Mouse (Mus musculus): ENCODE results near the gene Phyhipl.

Gene Phyhipl

DNA sequence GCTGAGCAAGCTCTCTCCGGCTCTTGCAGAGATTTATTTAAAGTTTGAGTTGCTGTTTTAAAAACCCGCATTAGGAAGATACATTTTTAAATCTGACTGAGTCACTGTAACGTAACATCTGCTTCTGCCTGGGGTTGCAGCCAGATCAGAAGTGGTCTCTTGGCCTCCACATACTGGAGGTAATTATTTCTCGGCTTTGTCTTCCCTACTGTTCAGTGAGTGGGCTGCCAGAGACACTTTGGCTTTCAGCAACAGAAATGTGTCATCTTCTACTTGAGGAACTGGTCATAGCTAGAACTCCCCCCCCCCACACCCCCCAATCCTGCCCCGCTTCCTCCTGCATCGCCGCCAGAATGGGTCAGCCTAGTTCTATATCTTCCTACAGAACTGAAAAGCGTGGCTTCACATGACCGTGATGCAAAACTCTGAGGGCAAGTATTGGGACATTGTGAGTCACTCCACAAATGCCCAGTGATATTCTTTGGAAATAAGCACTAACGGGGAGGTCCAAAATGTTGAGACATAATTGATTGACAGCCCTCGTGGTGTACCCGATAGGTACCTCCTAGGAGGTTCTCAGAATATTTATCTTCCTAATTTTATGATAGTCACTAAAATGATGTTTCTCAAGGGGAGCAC, 125.5 kb downstream of the Phyhipl start:
- no peak for DNase-seq

DNA sequence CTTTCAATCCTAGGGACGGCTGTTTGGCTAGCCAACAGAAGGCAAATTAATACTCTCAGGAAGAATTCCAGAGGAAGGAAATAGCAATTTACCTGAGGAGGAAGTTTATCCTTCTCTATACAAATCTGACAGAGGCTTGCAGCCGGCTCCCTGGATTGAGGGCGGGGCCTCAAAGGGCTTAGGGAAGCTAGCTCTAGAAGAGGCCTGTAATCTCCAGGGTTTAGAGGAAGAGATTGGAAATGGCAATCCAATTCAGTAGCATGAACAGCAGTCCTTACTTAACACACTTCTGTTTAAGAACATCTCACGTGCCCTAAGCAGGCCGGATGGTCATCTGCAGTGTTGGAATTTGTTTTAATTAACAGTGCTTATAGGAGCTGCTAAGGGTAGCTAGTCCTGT, 134.4 kb downstream of the Phyhipl start:
- no peak for DNase-seq

DNA sequence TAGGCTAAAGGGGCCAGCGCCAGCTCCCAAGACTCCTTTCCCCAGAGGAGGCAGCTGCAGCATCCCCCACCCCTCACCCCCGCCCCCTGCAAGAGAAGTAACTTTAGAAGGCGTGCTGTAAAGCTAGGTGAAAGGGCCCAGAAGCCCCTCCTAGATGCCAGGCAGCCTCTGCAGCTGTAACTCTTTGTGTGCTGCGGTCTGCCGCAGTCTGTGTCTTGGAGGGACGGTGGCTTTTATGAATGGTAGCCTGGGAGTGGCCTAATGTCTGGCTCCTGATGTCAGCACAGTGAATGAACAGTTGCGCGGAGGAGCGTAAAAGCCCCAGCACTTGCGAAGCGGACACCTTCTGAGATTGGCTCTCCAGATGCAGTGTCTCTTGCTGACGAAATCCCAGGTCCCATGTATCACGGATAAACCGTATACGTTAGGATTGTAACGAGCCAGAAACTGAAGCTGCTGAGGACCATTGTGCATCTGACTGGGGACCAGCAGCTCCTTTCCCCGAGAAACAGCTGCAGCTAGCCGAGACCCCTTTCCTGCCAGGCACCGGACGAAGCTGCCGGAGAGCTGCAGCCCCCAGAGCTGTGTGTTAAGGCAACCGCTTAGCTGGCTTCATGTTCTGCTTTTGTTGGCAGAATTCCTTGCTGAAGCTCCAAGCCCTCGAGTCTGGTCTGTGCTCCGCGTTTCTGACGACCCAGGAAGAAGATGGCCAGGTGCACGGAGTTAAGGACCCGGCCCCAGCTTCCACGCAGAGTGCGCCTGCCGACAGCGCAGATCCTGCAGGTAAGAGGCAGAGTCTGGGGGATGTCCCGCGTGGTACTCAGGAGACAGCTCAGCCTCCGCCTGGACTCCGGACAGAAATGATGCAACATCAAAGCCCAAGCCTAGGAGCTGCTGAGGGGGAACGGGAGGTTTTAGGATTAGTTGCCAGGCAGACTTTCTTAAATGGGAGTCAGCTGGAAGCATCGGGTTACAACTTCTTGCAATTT, 135.3 kb downstream of the Phyhipl start:
- no peak for DNase-seq

DNA sequence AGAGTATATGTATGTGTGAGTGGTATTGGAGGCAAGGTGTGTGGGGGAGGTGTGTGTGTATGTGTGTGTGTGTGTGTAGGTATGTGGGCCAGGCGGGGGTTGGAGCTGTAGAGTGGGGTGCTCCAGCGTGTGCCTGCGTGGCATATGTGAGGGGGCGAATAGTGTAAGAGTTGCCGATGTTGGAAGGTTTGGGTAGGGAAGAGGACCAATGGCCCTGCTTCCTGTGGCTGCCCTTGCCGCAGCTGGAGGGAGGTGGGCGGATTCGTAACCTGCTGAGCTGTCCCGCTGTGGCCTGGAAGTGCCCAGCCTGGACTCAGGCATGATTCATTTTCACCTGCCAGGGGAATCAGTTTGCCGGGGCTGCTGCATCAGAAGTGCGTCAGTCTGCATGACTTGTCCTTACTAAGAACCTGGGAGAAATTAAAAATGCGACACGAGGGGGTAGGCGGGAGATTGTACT, 136.1 kb downstream of the Phyhipl start:
- no peak for DNase-seq

DNA sequence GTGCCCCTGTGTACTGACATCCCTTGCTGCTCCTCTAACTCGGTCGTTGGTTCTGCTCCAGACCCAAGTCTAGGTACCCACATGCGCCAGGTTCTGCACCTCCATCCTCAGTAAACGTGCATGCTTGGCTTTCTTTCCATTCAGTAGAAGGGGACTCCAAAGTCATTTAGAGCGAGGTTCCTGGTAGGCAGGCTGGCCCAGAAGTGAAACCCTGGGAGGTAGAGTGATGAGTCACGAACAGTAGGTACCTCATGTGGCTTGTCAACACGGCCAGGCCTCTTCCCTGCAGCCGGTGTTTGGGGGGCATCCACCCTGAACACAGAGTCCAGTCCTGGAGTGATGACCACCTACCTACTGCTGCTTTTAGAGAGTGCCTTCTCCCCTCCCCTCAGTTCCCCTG, 139.1 kb downstream of the Phyhipl start:
- DNase-seq: no peak

DNA sequence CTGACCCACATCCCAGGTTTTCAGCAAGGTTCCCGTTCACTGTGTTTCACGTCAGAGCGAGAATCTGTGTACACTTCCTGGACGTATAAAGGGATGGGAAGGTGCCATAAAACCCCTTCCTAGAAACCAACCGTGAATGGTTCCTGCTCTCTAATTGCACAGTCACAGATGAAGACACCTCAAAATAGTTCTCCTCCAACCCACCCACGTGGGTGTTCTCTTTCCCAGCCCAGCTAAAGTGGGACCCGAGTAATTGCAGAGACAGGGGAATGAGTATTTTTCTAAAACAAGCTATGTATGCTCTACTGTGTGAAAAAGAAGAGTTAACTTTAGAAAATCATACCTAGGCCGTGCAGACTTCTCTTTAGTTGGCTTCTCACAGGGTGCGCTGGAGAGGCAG, 140.9 kb downstream of the Phyhipl start:
- DNase-seq: no peak

DNA sequence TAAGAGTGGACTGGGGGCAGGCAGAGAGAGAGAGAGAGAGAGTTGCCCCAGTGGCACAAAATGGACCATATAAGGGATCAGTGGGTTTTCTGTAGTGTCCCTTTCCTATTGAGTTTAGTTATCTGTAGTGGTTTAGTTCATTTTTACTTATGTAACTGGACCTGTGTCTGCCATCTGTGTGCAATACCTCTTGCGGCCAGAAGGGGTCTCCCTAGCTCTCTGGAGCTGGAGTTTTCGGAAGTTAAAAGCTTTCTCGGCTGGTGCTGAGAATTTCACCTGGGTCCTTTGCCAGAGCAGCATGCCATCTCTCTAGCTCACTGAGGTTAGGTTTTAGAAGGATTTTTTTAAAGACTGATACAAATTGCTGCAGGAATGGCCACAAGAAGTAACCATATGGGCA, 147.9 kb downstream of the Phyhipl start:
- DNase-seq: no peak

Data from kidney, postnatal 14 days (tissue).